Mouse (Mus musculus): ENCODE measurements around the gene Kalrn.

Gene Kalrn

GRCm38 (mm10) chr16:34528234-34528983 lies 44.9 kb downstream of the Kalrn start:
- Histone ChIP-seq H3K4me1 (replicated peaks; ENCODE audit: low read depth, low read length) (no peaks in the 10 kb centered on the region), H3K9me3 (ENCODE audit: low read length) (no peaks in the 10 kb centered on the region), H3K27me3 (ENCODE audit: insufficient read depth, low read length) (no peaks in the 10 kb centered on the region), H3K4me3 (replicated peaks; ENCODE audit: low read length) (no peak overlapping the region), H3K36me3 (ENCODE audit: insufficient read depth, low read length) (no peaks in the 10 kb centered on the region)
- no peak for TF ChIP-seq NANOG (IDR thresholded peaks at IDR 0.05; ENCODE audit: borderline replicate concordance, low read length)
- TF ChIP-seq POU5F1 (IDR thresholded peaks at IDR 0.05; ENCODE audit: borderline replicate concordance, low read length): no peak
- TF ChIP-seq CTCF (conservative IDR thresholded peaks at IDR 0.05; ENCODE audit: low read length): no peak

- TF ChIP-seq POU5F1 (IDR thresholded peaks at IDR 0.05; ENCODE audit: borderline replicate concordance, low read length) (no peak), NANOG (IDR thresholded peaks at IDR 0.05; ENCODE audit: borderline replicate concordance, low read length) (no peak), CTCF (conservative IDR thresholded peaks at IDR 0.05; ENCODE audit: low read length) (no peak)
- H3K36me3 ChIP-seq (ENCODE audit: insufficient read depth, low read length): no peaks in the 10 kb centered on the region
- H3K4me1 ChIP-seq (replicated peaks; ENCODE audit: low read depth, low read length): no peaks in the 10 kb centered on the region
- H3K9me3 ChIP-seq (ENCODE audit: low read length): no peaks in the 10 kb centered on the region
- H3K4me3 ChIP-seq (replicated peaks; ENCODE audit: low read length): no peak overlapping the region
- no peaks in the 10 kb centered on the region for H3K27me3 ChIP-seq (ENCODE audit: insufficient read depth, low read length)
These were observed 47.0 kb downstream of the Kalrn start for GRCm38 (mm10) chr16:34526378-34526777.

- TF ChIP-seq POU5F1 (IDR thresholded peaks at IDR 0.05; ENCODE audit: borderline replicate concordance, low read length) (no peak), NANOG (IDR thresholded peaks at IDR 0.05; ENCODE audit: borderline replicate concordance, low read length) (no peak), CTCF (conservative IDR thresholded peaks at IDR 0.05; ENCODE audit: low read length) (no peak)
- Histone ChIP-seq H3K36me3 (ENCODE audit: insufficient read depth, low read length) (no peaks in the 10 kb centered on the region), H3K4me1 (replicated peaks; ENCODE audit: low read depth, low read length) (no peaks in the 10 kb centered on the region), H3K9me3 (ENCODE audit: low read length) (no peaks in the 10 kb centered on the region), H3K4me3 (replicated peaks; ENCODE audit: low read length) (no peak overlapping the region), H3K27me3 (ENCODE audit: insufficient read depth, low read length) (no peaks in the 10 kb centered on the region)
These were observed 47.5 kb downstream of the Kalrn start for GRCm38 (mm10) chr16:34525866-34526265.

- Histone ChIP-seq H3K9me3 (ENCODE audit: low read length) (no peaks in the 10 kb centered on the region), H3K4me1 (replicated peaks; ENCODE audit: low read depth, low read length) (no peaks in the 10 kb centered on the region), H3K27me3 (ENCODE audit: insufficient read depth, low read length) (no peaks in the 10 kb centered on the region), H3K36me3 (ENCODE audit: insufficient read depth, low read length) (no peaks in the 10 kb centered on the region), H3K4me3 (replicated peaks; ENCODE audit: low read length) (no peak overlapping the region)
- TF ChIP-seq POU5F1 (IDR thresholded peaks at IDR 0.05; ENCODE audit: borderline replicate concordance, low read length): no peak
- no peak for TF ChIP-seq NANOG (IDR thresholded peaks at IDR 0.05; ENCODE audit: borderline replicate concordance, low read length)
- TF ChIP-seq CTCF (conservative IDR thresholded peaks at IDR 0.05; ENCODE audit: low read length): no peak
These were observed 48.1 kb downstream of the Kalrn start for GRCm38 (mm10) chr16:34525205-34525604.

GRCm38 (mm10) chr16:34521061-34521460 lies 52.3 kb downstream of the Kalrn start:
- H3K9me3 ChIP-seq (ENCODE audit: low read length): no peaks in the 10 kb centered on the region
- H3K4me1 ChIP-seq (replicated peaks; ENCODE audit: low read depth, low read length): no peaks in the 10 kb centered on the region
- no peaks in the 10 kb centered on the region for H3K36me3 ChIP-seq (ENCODE audit: insufficient read depth, low read length)
- H3K4me3 ChIP-seq (replicated peaks; ENCODE audit: low read length): no peak overlapping the region
- TF ChIP-seq NANOG (IDR thresholded peaks at IDR 0.05; ENCODE audit: borderline replicate concordance, low read length) (no peak), POU5F1 (IDR thresholded peaks at IDR 0.05; ENCODE audit: borderline replicate concordance, low read length) (no peak), CTCF (conservative IDR thresholded peaks at IDR 0.05; ENCODE audit: low read length) (no peak)
- H3K27me3 ChIP-seq (ENCODE audit: insufficient read depth, low read length): 0 out of 2 replicates have a peak, but pooled peaks cover 10% of the 10 kb centered on the region

GRCm38 (mm10) chr16:34516891-34517398 lies 56.4 kb downstream of the Kalrn start:
- no peak overlapping the region for H3K4me3 ChIP-seq (replicated peaks; ENCODE audit: low read length)
- TF ChIP-seq NANOG (IDR thresholded peaks at IDR 0.05; ENCODE audit: borderline replicate concordance, low read length) (no peak), POU5F1 (IDR thresholded peaks at IDR 0.05; ENCODE audit: borderline replicate concordance, low read length) (no peak), CTCF (conservative IDR thresholded peaks at IDR 0.05; ENCODE audit: low read length) (no peak)
- H3K9me3 ChIP-seq (ENCODE audit: low read length): no peaks in the 10 kb centered on the region
- peaks cover 18% of the 10 kb centered on the region for H3K27me3 ChIP-seq (ENCODE audit: insufficient read depth, low read length)
- H3K4me1 ChIP-seq (replicated peaks; ENCODE audit: low read depth, low read length): no peaks in the 10 kb centered on the region
- no peaks in the 10 kb centered on the region for H3K36me3 ChIP-seq (ENCODE audit: insufficient read depth, low read length)

GRCm38 (mm10) chr16:34515485-34515884 lies 57.8 kb downstream of the Kalrn start:
- Histone ChIP-seq H3K4me1 (replicated peaks; ENCODE audit: low read depth, low read length) (no peaks in the 10 kb centered on the region), H3K27me3 (ENCODE audit: insufficient read depth, low read length) (peaks cover 18% of the 10 kb centered on the region), H3K36me3 (ENCODE audit: insufficient read depth, low read length) (no peaks in the 10 kb centered on the region), H3K9me3 (ENCODE audit: low read length) (no peaks in the 10 kb centered on the region), H3K4me3 (replicated peaks; ENCODE audit: low read length) (no peak overlapping the region)
- no peak for TF ChIP-seq CTCF (conservative IDR thresholded peaks at IDR 0.05; ENCODE audit: low read length)
- TF ChIP-seq NANOG (IDR thresholded peaks at IDR 0.05; ENCODE audit: borderline replicate concordance, low read length): no peak
- no peak for TF ChIP-seq POU5F1 (IDR thresholded peaks at IDR 0.05; ENCODE audit: borderline replicate concordance, low read length)

GRCm38 (mm10) chr16:34513956-34514593 lies 59.3 kb downstream of the Kalrn start:
- no peak for TF ChIP-seq POU5F1 (IDR thresholded peaks at IDR 0.05; ENCODE audit: borderline replicate concordance, low read length)
- no peak for TF ChIP-seq CTCF (conservative IDR thresholded peaks at IDR 0.05; ENCODE audit: low read length)
- no peak for TF ChIP-seq NANOG (IDR thresholded peaks at IDR 0.05; ENCODE audit: borderline replicate concordance, low read length)
- H3K36me3 ChIP-seq (ENCODE audit: insufficient read depth, low read length): no peaks in the 10 kb centered on the region
- no peaks in the 10 kb centered on the region for H3K4me1 ChIP-seq (replicated peaks; ENCODE audit: low read depth, low read length)
- peaks cover 18% of the 10 kb centered on the region for H3K27me3 ChIP-seq (ENCODE audit: insufficient read depth, low read length)
- no peaks in the 10 kb centered on the region for H3K9me3 ChIP-seq (ENCODE audit: low read length)
- no peak overlapping the region for H3K4me3 ChIP-seq (replicated peaks; ENCODE audit: low read length)

All from E14TG2a.4 (cell line).